Mouse (Mus musculus) gastrocnemius, postnatal 4 days (tissue): ENCODE measurements around the gene Msi2. TPM values are rescaled to one million over a fixed set of nuclear protein-coding genes. Genes with fewer than 3 reads are reported as not detected.

Experiments
- DNase-seq, 2 experiments: peaks; one replicate each; pipeline ENCODE4 v3.0.0; 2021 to 2022; ENCODE audit warnings: low spot score in 2 of 2, mixed read lengths in 2 of 2
- total RNA-seq, 2 experiments: library from RNA; stranded (reverse); gene quantifications; 2 replicates each; pipeline ENCODE4 v1.2.3; 2021

Msi2 gene
- total RNA-seq, 2 experiments from 2014 or later = 225 to 240 TPM

DNA sequence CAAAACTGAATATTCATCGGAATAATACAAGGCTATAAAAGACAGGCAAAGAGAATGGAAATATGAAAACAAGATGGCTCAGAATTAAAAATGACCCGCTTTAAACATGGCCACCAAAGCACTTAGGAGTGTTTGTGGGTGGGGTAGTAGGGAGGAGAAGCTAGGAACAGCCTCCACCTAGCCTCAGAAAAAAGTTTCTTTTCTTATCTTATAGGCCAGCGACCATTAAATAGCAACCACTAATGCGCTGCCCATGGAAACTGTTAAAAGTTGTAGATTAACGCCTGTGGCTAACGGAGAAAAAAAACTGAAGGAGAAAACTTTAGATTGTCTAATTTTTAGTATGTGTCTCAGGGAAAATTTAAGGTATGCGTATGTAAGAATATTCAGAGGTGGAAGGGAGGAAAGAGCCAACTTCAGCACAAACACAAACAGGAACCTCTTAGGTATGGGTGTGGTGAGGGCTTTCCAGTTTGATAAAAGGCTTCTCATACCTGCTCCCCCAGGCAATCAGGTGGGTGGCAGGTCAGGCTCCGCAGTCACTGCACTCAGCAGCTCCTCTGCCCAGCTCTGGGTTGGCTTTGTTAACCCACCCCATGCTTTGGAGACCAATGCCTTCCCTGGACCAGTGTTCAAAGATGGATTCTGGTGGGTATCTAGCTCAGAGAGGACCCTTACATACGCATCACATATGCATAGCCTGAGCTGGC is 298.5 kb downstream of the Msi2 start:
- no peak for DNase-seq

GRCm38 (mm10) chr11:88419064-88419463 is 299.2 kb downstream of the Msi2 start:
- no peak for DNase-seq

DNA sequence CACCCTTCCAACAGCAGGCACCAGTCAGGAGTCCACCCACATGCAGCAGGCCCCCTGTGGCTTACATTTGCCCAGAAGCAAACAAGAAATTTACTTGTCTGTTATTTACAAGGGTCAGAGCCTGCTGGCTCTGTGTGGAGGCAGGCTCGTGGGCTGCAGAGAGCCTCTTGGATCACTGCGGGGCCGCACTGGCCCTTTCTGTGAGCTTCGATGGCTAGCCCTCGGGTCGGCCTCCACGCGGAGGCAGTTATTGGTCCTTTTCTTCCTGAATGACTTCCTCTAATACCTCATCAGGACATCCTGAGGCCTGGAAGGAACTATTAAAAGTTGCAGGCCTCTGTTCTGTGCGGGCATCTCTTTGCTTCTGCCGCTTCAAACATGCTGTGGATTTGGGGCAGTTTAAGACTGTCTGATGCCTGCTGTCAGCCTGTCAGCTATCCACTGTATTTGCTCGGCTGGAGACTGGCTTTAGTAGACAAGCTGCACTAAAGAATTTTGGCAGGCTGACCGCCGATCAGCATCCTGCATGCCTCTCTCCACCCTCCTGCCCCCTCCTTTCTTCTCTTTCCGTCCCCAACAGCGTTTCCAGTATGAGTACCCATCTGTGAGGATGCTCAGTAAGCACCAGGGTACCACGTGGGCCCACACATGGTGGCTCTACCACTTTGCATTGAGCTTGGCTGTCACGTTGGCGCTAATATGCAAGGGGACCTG is 304.0 kb downstream of the Msi2 start:
- DNase-seq = no peak

GRCm38 (mm10) chr11:88412423-88413094 is 305.8 kb downstream of the Msi2 start:
- DNase-seq = peak in 1 of 2 experiments; percentile 67

- no peak for DNase-seq
Observed at GRCm38 (mm10) chr11:88408305-88408704, 310.0 kb downstream of the Msi2 start.

DNA sequence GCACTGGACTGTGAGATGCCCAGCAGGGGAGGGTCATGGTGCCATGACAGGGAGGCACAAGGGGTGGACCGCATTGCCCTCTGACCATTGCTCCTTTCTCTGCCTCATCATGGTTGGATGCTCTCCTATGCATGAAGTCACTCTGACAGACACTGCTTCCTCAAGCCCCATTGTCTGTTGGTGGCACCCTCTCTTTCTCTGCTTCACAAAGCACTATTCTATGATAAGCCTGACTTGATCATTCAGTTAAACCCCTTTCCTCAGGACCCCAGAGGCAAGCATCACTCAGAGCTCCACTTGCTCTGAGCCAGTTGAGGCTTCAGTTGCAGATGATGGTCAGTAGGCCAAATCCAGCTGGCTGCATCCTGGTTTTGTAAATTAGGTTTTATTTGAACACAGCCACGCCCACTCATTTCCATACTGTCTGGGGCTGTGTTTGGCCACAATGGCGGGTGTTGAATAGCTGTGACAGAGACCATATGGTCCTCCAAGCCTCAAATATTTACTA is 311.9 kb downstream of the Msi2 start:
- no peak for DNase-seq

GRCm38 (mm10) chr11:88404816-88405613 is 313.3 kb downstream of the Msi2 start:
- DNase-seq = peak in 1 of 2 experiments; percentile 29

- DNase-seq = no peak
Observed at GRCm38 (mm10) chr11:88404247-88404677, 314.1 kb downstream of the Msi2 start.

DNA sequence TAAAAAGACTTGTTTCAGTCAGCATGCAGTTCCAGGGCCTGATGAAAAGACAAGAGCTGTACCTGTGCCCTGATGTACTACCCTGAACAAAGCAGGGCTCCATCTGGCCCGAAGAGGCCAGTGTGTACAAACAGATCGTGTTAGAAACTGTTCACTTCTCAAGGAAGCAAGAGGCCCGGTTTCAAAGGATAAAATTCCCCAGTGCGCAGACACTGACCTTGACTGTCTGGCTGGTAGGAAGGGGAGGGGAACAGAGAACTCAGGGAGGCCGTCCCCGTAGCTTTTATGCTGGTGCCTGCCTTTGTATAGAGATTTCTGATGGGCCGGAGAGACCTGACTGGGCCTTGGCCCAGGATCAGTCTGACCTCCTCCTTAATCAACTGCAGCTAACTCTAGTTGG is 316.0 kb downstream of the Msi2 start:
- no peak for DNase-seq

DNA sequence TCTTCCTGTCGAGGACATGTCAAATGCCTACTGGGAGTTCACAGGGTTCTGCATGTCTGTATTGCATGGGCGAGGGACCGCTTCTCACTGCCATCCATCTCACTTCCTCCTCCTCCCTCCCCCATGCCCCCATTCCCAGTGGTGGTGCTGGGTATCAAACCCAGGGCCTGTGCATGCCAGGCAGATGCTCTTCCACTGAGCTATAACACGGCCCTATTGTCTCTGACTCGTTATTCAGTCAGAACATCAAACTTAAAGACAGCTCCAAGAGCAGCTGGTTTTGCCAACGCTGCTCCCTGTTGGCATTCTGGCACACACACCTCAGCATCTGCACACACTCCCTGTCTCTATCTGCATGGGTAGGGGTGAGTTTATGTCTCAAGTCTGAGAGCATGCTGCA is 317.0 kb downstream of the Msi2 start:
- no peak for DNase-seq

GRCm38 (mm10) chr11:88400926-88401325 is 317.4 kb downstream of the Msi2 start:
- no peak for DNase-seq

DNA sequence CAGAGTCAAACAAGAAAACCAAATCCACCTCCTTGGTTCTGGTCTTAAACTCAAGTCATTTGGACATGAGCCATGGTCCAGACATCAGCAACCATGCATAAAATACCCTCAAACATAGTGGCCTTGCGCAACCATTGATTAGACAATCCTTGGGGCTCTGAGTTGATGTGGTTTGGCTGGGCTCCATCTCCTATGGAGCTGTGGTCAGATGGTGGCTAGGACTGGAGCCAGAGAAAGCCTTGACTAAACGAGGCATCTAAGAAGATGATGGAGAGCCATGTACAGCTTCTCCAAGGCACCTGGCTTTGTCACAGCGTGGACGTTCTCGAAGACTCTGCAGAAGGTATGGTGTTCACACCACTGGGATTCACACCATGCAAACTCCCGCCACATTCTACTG is 318.1 kb downstream of the Msi2 start:
- no peak for DNase-seq

GRCm38 (mm10) chr11:88399431-88399830 is 318.9 kb downstream of the Msi2 start:
- DNase-seq = no peak

DNA sequence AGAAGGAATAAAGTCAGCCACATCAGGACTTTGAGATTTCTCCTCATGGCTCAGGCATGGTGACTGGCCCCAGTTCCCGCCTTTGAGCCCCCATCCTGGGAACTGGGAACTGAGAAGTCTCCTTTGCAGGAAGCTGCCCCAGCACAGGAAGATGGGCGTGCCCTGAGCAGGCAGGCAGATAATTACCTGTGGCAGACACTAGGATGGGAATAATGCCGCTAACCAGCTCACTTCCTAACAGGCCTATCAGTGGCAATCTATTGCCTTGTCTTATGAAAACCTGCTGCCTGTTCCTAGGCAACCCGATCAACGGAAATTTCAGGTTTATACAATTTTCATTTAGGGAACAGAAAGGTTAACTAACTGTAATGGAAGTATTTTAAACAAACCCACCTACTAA is 319.3 kb downstream of the Msi2 start:
- no peak for DNase-seq

DNA sequence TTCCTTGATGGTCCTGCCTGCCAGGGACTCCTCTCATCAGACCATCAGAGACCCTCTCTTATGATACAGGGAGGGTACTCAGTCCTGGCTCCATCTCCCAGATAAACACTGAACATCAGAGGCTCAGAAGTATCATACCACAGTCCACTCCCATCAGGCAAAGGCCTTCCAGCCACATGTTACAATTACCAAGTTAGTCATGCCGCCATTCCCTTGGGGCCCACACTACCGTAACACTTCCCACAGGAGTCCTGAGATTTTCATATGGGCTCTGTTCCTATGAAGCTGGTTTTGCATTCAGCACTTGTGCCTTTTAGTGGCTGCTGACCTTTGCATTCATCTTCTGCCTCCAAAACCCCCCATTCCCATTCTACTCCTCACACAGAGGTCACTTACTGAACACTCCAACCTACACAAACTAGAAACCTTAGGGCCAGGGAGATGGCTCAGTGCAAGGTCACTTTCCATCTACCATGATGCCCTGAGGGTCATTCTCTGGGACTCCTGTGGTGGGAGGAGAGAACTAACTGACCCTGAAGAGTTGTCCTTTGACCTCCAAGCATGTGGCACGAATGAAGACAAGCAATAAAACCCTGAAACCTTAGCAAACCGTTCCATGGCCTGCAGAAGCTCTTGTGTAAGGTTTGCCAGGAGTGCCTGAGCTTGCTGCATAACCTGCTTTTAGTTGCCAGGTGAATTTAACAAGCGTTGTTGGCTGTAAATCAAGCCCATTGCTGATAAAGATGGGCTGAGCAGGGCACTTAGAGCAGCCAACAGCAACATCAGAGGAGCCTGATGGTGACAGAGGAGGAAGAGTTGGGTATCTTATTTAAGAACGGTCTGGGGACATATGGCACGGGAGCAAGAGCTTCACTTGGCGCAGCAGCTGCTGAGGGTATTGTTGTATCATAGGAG is 323.0 kb downstream of the Msi2 start:
- DNase-seq = no peak

DNA sequence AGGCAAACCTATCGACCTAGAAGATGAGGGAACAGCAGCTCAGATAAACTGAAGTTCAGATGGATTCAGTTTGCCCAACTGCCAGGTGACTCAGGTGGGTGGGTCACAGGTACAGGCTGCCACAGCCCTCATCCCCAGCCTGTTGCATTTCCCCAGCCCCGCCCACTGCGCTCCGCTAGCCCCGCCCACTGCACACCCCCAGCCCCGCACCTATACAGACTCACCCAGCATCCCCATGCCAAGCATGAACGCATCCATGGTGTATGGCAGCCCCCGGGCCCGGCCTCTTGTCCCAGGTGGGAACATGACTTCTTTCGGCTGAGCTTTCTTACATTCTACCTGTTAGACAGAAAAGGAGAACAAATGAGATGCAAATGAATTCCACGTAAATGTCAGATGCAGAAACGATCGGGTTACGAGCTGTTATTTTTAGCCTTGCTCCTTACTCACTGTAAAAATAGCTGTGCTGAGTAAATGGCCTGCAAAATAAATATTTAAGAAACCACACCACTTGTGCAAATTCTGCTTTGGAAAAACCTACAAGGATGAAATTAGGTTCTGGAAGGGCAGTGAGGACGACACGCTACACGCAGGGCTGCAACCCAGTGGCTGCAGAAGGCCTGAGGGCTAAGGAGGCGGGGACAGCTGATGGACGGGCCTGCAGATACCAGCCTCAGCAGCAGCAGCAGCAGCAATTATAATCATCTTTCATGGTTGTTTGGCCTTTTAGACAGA is 323.8 kb downstream of the Msi2 start:
- no peak for DNase-seq

DNA sequence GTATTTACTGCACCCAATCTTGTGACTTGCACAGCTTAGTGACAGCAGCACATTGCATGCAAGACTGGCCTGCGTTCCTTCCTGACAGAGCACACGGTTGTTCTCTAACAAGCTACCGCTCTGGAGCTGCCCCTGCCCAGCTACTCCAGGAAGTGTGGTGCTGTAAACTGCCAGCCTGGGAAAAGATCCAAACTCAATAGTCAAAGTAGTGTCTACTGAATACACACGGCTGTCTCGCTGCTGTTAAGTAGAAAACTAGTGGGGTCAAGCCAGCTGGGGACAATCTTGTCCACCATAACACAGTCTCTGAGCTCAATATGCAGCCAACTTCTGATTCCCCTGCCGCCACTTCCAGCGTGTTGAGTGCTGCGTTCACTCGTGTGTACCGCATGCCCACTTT is 325.6 kb downstream of the Msi2 start:
- DNase-seq = no peak

DNA sequence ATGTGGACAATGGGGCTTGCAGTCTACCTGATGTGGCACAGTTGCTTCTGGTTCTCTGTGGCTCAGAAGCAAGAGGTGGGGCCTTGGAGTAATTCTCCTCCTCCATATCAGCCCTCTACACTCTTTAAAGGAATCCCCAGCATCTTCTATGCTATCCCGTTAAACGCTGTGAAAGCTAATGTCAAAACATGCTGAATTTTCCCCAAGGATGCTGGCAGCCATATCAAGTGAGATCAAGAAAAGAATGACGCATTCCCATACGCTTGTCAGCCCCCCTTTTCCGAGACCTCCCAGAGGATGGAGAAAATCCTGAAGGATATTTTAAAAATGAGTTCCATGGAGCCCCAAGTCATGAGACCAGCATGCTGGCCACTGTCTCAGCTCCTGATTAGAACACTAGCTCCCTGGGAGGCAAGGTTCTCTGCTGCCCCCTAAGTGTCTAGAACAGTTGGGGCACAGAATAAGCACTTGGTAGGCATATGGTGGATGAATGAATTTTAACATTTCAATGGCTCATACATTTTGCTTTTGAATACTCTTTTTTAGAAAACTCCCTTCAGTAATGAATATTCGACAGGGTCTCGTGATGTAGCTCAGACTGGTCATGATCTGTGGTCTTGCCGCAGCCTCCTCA is 327.0 kb downstream of the Msi2 start:
- DNase-seq = no peak

DNA sequence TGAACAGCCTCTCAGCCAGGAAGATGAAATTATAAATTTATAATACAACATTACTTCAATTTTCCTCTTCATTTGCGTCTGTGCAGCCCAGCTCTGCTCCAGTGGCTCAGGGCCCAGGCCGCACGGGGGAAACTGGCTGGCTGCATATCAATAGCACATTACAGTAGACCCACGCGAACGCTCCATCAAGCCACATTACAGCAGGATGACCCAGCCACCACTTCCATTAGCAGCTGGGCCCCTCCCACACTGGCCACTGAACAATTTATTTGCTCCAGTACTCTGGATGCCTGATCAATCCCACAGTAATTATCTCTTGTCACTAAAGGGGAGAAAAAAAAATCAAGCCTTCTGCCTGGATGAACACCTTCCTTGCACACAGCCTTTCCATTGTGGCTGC is 328.8 kb downstream of the Msi2 start:
- DNase-seq = no peak
